Mouse (Mus musculus) myocyte (in vitro differentiated cells): ENCODE data around the gene Tyw5. TPM values are rescaled to one million over a fixed set of nuclear protein-coding genes. Genes with fewer than 3 reads are reported as not detected.

Experiments
- H3K27me3 ChIP-seq: one replicate; pipeline ENCODE4 v1.6.1; 2011; ENCODE audit not compliant: control insufficient read depth, insufficient read depth, insufficient read length
- H3K36me3 ChIP-seq: one replicate; pipeline ENCODE4 v1.6.1; 2011; ENCODE audit not compliant: control insufficient read depth, insufficient read depth
- H3K4me2 ChIP-seq: one replicate; pipeline ENCODE4 v1.6.1; 2011; ENCODE audit warnings: low read depth, control low read depth
- H3K4me3 ChIP-seq: one replicate; pipeline ENCODE4 v1.5.1; 2011; ENCODE audit warnings: mild to moderate bottlenecking, control low read depth, moderate library complexity
- H3K79me2 ChIP-seq: one replicate; pipeline ENCODE4 v1.6.1; 2011; ENCODE audit not compliant: control insufficient read depth, insufficient read depth
- H3ac ChIP-seq: one replicate; pipeline ENCODE4 v1.6.1; 2011; ENCODE audit not compliant: control insufficient read depth, insufficient read length
- CEBPB ChIP-seq: IDR thresholded peaks from 2 replicates; pipeline ENCODE4 v1.6.1; 2011; ENCODE audit warnings: mild to moderate bottlenecking, moderate library complexity; ENCODE audit not compliant: poor library complexity, insufficient read depth, severe bottlenecking
- E2F4 ChIP-seq: IDR thresholded peaks from one replicate; pipeline ENCODE4 v1.6.1; 2011; ENCODE audit warnings: mild to moderate bottlenecking, control low read depth, moderate library complexity; ENCODE audit not compliant: insufficient read depth
- MAX ChIP-seq: IDR thresholded peaks from one replicate; pipeline ENCODE4 v1.6.1; 2011; ENCODE audit warnings: low read depth, mild to moderate bottlenecking, control low read depth
- MYOD1 ChIP-seq, 3 experiments: IDR thresholded peaks; one replicate each; pipeline ENCODE4 v1.6.1; 2011; ENCODE audit warnings: control low read depth in 2 of 3, low read depth in 2 of 3, mild to moderate bottlenecking in 2 of 3, moderate library complexity in 1 of 3; ENCODE audit not compliant: insufficient read length in 2 of 3, control insufficient read depth in 1 of 3
- MYOG ChIP-seq, 3 experiments: IDR thresholded peaks; one replicate each; pipeline ENCODE4 v1.6.1; 2011; ENCODE audit warnings: control low read depth in 2 of 3, low read depth in 2 of 3, mild to moderate bottlenecking in 2 of 3; ENCODE audit not compliant: insufficient read length in 2 of 3, control insufficient read depth in 1 of 3, insufficient read depth in 1 of 3
- POLR2A ChIP-seq: IDR thresholded peaks from one replicate; pipeline ENCODE4 v1.6.1; 2011; ENCODE audit warnings: low read depth, mild to moderate bottlenecking, control low read depth, moderate library complexity; ENCODE audit not compliant: insufficient read length
- POLR2AphosphoS2 ChIP-seq: IDR thresholded peaks from one replicate; pipeline ENCODE4 v1.6.1; 2011; ENCODE audit warnings: low read depth, control low read depth; ENCODE audit not compliant: insufficient read length
- REST ChIP-seq: IDR thresholded peaks from one replicate; pipeline ENCODE4 v1.6.1; 2011; ENCODE audit warnings: mild to moderate bottlenecking, control low read depth, moderate library complexity; ENCODE audit not compliant: insufficient read depth, insufficient read length
- SRF ChIP-seq: IDR thresholded peaks from one replicate; pipeline ENCODE4 v1.6.1; 2011; ENCODE audit warnings: low read depth; ENCODE audit not compliant: control insufficient read depth, insufficient read length
- TCF12 ChIP-seq: IDR thresholded peaks from one replicate; pipeline ENCODE4 v1.6.1; 2011; ENCODE audit warnings: mild to moderate bottlenecking, control low read depth; ENCODE audit not compliant: poor library complexity, insufficient read depth, severe bottlenecking
- TCF3 ChIP-seq: IDR thresholded peaks from one replicate; pipeline ENCODE4 v1.6.1; 2011; ENCODE audit warnings: low read depth, control low read depth; ENCODE audit not compliant: insufficient read length
- USF1 ChIP-seq: IDR thresholded peaks from one replicate; pipeline ENCODE4 v1.6.1; 2011; ENCODE audit warnings: low read depth, mild to moderate bottlenecking, control low read depth, moderate library complexity
- polyA plus RNA-seq: library from polyadenylated mRNA; unstranded; fragments of >200 nt; fragmentation: generic; extraction: Trizol; gene quantifications from one replicate; pipeline ENCODE4 v1.2.1, GENCODE M21; 2012; ENCODE audit warnings: missing spikeins

The Tyw5 gene
- polyA plus RNA-seq, 1 experiment: 6.4 TPM

GRCm38 (mm10) chr1:57436954-57437353, 30.1 kb upstream of the Tyw5 start:
- Histone ChIP-seq H3K27me3 (no peaks in the 10 kb centered on the region), H3K4me3 (peak overlapping the region; percentile 10), H3ac (no peak overlapping the region), H3K79me2 (no peaks in the 10 kb centered on the region), H3K36me3 (no peaks in the 10 kb centered on the region), H3K4me2 (peak overlapping the region; percentile 90)
- TF ChIP-seq POLR2A (no peak), TCF3 (peak; percentile 10), E2F4 (no peak), REST (no peak), CEBPB (no peak), MYOD1 (IDR thresholded peaks at IDR 0.05; ENCODE audit: control insufficient read depth in 1 of 3, insufficient read length in 2 of 3, low read depth in 2 of 3) (peak; percentile 82 to 88 (median 84)), MAX (no peak), MYOG (IDR thresholded peaks at IDR 0.05; ENCODE audit: control insufficient read depth in 1 of 3, insufficient read depth in 1 of 3, insufficient read length in 2 of 3, low read depth in 2 of 3) (peak in 2 of 3 experiments; percentile 41 to 78), POLR2AphosphoS2 (no peak), SRF (no peak), USF1 (no peak), TCF12 (peak; percentile 64)

GRCm38 (mm10) chr1:57436408-57436807, 29.5 kb upstream of the Tyw5 start:
- Histone ChIP-seq H3ac (no peak overlapping the region), H3K27me3 (no peaks in the 10 kb centered on the region), H3K79me2 (no peaks in the 10 kb centered on the region), H3K4me2 (peak overlapping the region; percentile 90), H3K36me3 (no peaks in the 10 kb centered on the region), H3K4me3 (peak overlapping the region; percentile 10)
- TF ChIP-seq REST (no peak), USF1 (peak; percentile 93)

- Histone ChIP-seq H3K36me3 (no peaks in the 10 kb centered on the region), H3ac (no peak overlapping the region), H3K4me2 (no peak overlapping the region), H3K27me3 (no peaks in the 10 kb centered on the region), H3K4me3 (no peak overlapping the region), H3K79me2 (no peaks in the 10 kb centered on the region)
- TF ChIP-seq MAX (no peak), SRF (no peak), POLR2A (no peak), MYOD1 (IDR thresholded peaks at IDR 0.05; ENCODE audit: control insufficient read depth in 1 of 3, insufficient read length in 2 of 3, low read depth in 2 of 3) (no peak), REST (no peak), CEBPB (no peak), USF1 (no peak), E2F4 (no peak), TCF12 (no peak), POLR2AphosphoS2 (no peak), MYOG (IDR thresholded peaks at IDR 0.05; ENCODE audit: control insufficient read depth in 1 of 3, insufficient read depth in 1 of 3, insufficient read length in 2 of 3, low read depth in 2 of 3) (no peak), TCF3 (no peak)
Measured at GRCm38 (mm10) chr1:57433141-57433540, 26.2 kb upstream of the Tyw5 start.

GRCm38 (mm10) chr1:57429786-57430483, 23.0 kb upstream of the Tyw5 start:
- Histone ChIP-seq H3K79me2 (no peaks in the 10 kb centered on the region), H3K4me3 (no peak overlapping the region), H3K4me2 (peak overlapping the region; percentile 80), H3ac (no peak overlapping the region), H3K27me3 (no peaks in the 10 kb centered on the region), H3K36me3 (no peaks in the 10 kb centered on the region)
- no peak for TF ChIP-seq USF1
- peak in 2 of 3 experiments; percentile 6 to 53 for TF ChIP-seq MYOD1 (IDR thresholded peaks at IDR 0.05; ENCODE audit: control insufficient read depth in 1 of 3, insufficient read length in 2 of 3, low read depth in 2 of 3)

GRCm38 (mm10) chr1:57428368-57429308, 21.7 kb upstream of the Tyw5 start:
- Histone ChIP-seq H3K4me2 (peak overlapping the region; percentile 80), H3ac (no peak overlapping the region), H3K79me2 (no peaks in the 10 kb centered on the region), H3K36me3 (no peaks in the 10 kb centered on the region), H3K27me3 (no peaks in the 10 kb centered on the region), H3K4me3 (no peak overlapping the region)
- TF ChIP-seq MYOD1 (IDR thresholded peaks at IDR 0.05; ENCODE audit: control insufficient read depth in 1 of 3, insufficient read length in 2 of 3, low read depth in 2 of 3) (no peak), TCF3 (no peak), E2F4 (no peak), POLR2AphosphoS2 (no peak)
